Mouse (Mus musculus) intestine, postnatal 0 days (tissue): ENCODE measurements around the gene Limk2. TPM values are rescaled to one million over a fixed set of nuclear protein-coding genes. Genes with fewer than 3 reads are reported as not detected.
A peak's percentile ranks its signal among the peaks of the same experiment; 100 is the strongest.

Experiments
- ATAC-seq: fragments of 200-750 bp; cut with Nextera tagmentation; 2 replicates; pipeline ENCODE4 v1.8.0; 2017; ENCODE audit warnings: mild to moderate bottlenecking, moderate TSS enrichment, moderate library complexity
- H3K27ac ChIP-seq: fragments of 300-500 bp; sonication (generic); 2 replicates; pipeline ENCODE4 v1.5.1; 2014; ENCODE audit warnings: mild to moderate bottlenecking, low read depth, low read length, moderate library complexity
- H3K27me3 ChIP-seq: fragments of 300-500 bp; sonication (generic); replicated peaks from 2 replicates; pipeline ENCODE4 v1.6.1; 2014; ENCODE audit warnings: low read length, mixed read lengths; ENCODE audit not compliant: control insufficient read depth, insufficient read depth
- H3K36me3 ChIP-seq: fragments of 300-500 bp; sonication (generic); 2 replicates; pipeline ENCODE4 v1.6.1; 2014; ENCODE audit warnings: mild to moderate bottlenecking, moderate library complexity; ENCODE audit not compliant: control insufficient read depth, insufficient read depth
- H3K4me1 ChIP-seq: fragments of 300-500 bp; sonication (generic); replicated peaks from 2 replicates; pipeline ENCODE4 v1.6.1; 2014; ENCODE audit warnings: antibody characterized with exemption, low read length, mixed read lengths; ENCODE audit not compliant: control insufficient read depth, insufficient read depth
- H3K4me2 ChIP-seq: fragments of 300-500 bp; sonication (generic); replicated peaks from 2 replicates; pipeline ENCODE4 v1.6.1; 2014; ENCODE audit warnings: low read depth, mild to moderate bottlenecking, moderate library complexity
- H3K4me3 ChIP-seq: fragments of 300-500 bp; sonication (generic); 2 replicates; pipeline ENCODE4 v1.5.1; 2014; ENCODE audit warnings: low read depth, low read length
- H3K9ac ChIP-seq: fragments of 300-500 bp; sonication (generic); 2 replicates; pipeline ENCODE4 v1.6.1; 2014; ENCODE audit warnings: mild to moderate bottlenecking, low read depth, low read length
- H3K9me3 ChIP-seq: fragments of 300-500 bp; sonication (generic); 2 replicates; pipeline ENCODE4 v1.6.1; 2016; ENCODE audit warnings: mixed run types; ENCODE audit not compliant: control insufficient read depth
- CTCF ChIP-seq: sonication (generic); IDR thresholded peaks from 2 replicates; pipeline ENCODE4 v1.5.1; 2016; ENCODE audit warnings: low read depth, mild to moderate bottlenecking, control low read depth, antibody characterized with exemption, moderate library complexity
- WGBS: fragments of 180-500 bp; shearing (Covaris S2); extraction: QIAGEN DNeasy Blood & Tissue Kit; methylation state at CpG from one replicate; pipeline ENCODE4 v1.1.7; 2014; 5-methylcytosine and 5-hydroxymethylcytosine counted together
- polyA plus RNA-seq: library from polyadenylated mRNA; unstranded; fragments of >200 nt; fragmentation: Nextera tagmentation; extraction: Ambion mirVana; gene quantifications from 2 replicates; pipeline ENCODE4 v1.2.1, GENCODE M21; 2015

Limk2 gene
- 68.4 and 82.1 TPM in 2 replicates for polyA plus RNA-seq

GRCm38 (mm10) chr11:3408997-3409732, at the start of gene Limk2:
Gene Limk2 (minus strand): TSS chr11:3409189.
- WGBS: 3% methylated on average over 41 of the region's 45 CpGs
- TF ChIP-seq CTCF: peak; percentile 96
- peak within 1 kb of the TSS; percentile 87 for H3K4me2 ChIP-seq

GRCm38 (mm10) chr11:3458428-3459104, 49.6 kb upstream of the Limk2 start:
- H3K9me3 ChIP-seq: no peaks in the 10 kb centered on the region
- H3K4me3 ChIP-seq: no peak overlapping the region
- no peak overlapping the region for H3K9ac ChIP-seq
- peak overlapping the region; percentile 52 for H3K4me2 ChIP-seq
- TF ChIP-seq CTCF: no peak
- peaks cover 5% of the 10 kb centered on the region; the same call in 1 of the 2 replicates for H3K4me1 ChIP-seq
- H3K36me3 ChIP-seq: peaks cover 5% of the 10 kb centered on the region; the same call in 1 of the 2 replicates
- WGBS: 35% methylated on average over 10 of the region's 13 CpGs
- no peaks in the 10 kb centered on the region for H3K27me3 ChIP-seq
- ATAC-seq: peak; percentile 90
- peak overlapping the region; percentile 85 for H3K27ac ChIP-seq

More at GRCm38 (mm10) chr11:3408997-3409732, at the start of gene Limk2:
- Histone ChIP-seq H3K4me3 (peak within 1 kb of the TSS; percentile 80), H3K27ac (peak within 1 kb of the TSS; percentile 74), H3K4me1 (no peaks in the 10 kb centered on the region), H3K9ac (peak within 1 kb of the TSS; percentile 69), H3K36me3 (peaks cover 6% of the 10 kb centered on the region; the same call in 1 of the 2 replicates), H3K9me3 (no peaks in the 10 kb centered on the region), H3K27me3 (no peaks in the 10 kb centered on the region)
- ATAC-seq: peak; percentile 96

GRCm38 (mm10) chr11:3456354-3456753, 47.4 kb upstream of the Limk2 start:
- Histone ChIP-seq H3K9me3 (no peaks in the 10 kb centered on the region), H3K27ac (no peak overlapping the region), H3K4me1 (peaks cover 5% of the 10 kb centered on the region; the same call in 1 of the 2 replicates), H3K4me2 (no peak overlapping the region), H3K36me3 (peaks cover 5% of the 10 kb centered on the region; the same call in 1 of the 2 replicates), H3K4me3 (no peak overlapping the region), H3K27me3 (no peaks in the 10 kb centered on the region), H3K9ac (no peak overlapping the region)
- 29% methylated on average over 1 of the region's 1 CpGs for WGBS
- ATAC-seq: no peak
- peak; percentile 91 for TF ChIP-seq CTCF

GRCm38 (mm10) chr11:3454506-3454905, 45.5 kb upstream of the Limk2 start:
- H3K4me3 ChIP-seq: no peak overlapping the region
- no peak overlapping the region for H3K27ac ChIP-seq
- H3K9ac ChIP-seq: no peak overlapping the region
- H3K36me3 ChIP-seq: peaks cover 5% of the 10 kb centered on the region; the same call in 1 of the 2 replicates
- peaks cover 8% of the 10 kb centered on the region; the same call in 1 of the 2 replicates for H3K4me1 ChIP-seq
- ATAC-seq: no peak
- H3K27me3 ChIP-seq: no peaks in the 10 kb centered on the region
- H3K9me3 ChIP-seq: no peaks in the 10 kb centered on the region
- WGBS: 96% methylated on average over 3 of the region's 3 CpGs
- no peak overlapping the region for H3K4me2 ChIP-seq
- TF ChIP-seq CTCF: no peak

- Histone ChIP-seq H3K27me3 (no peaks in the 10 kb centered on the region), H3K4me1 (peaks cover 8% of the 10 kb centered on the region; the same call in 1 of the 2 replicates), H3K36me3 (peaks cover 8% of the 10 kb centered on the region; the same call in 1 of the 2 replicates), H3K4me2 (peak overlapping the region; percentile 96), H3K4me3 (no peak overlapping the region; the same call in 1 of the 2 replicates), H3K9me3 (no peaks in the 10 kb centered on the region), H3K9ac (no peak overlapping the region), H3K27ac (no peak overlapping the region)
- TF ChIP-seq CTCF: peak; percentile 65
- ATAC-seq: no peak
- 47% methylated on average over 6 of the region's 6 CpGs for WGBS
These were observed 44.5 kb upstream of the Limk2 start for GRCm38 (mm10) chr11:3453467-3453866.

- peak overlapping the region; percentile 96 for H3K4me2 ChIP-seq
- peak; percentile 3; the same call in 1 of the 2 replicates for ATAC-seq
- peak overlapping the region; percentile 85 for H3K9ac ChIP-seq
- peak overlapping the region; percentile 94 for H3K4me3 ChIP-seq
- under 1% methylated on average over 9 of the region's 9 CpGs for WGBS
- no peaks in the 10 kb centered on the region for H3K9me3 ChIP-seq
- peaks cover 4% of the 10 kb centered on the region; the same call in 1 of the 2 replicates for H3K4me1 ChIP-seq
- no peak for TF ChIP-seq CTCF
- peaks cover 10% of the 10 kb centered on the region; the same call in 1 of the 2 replicates for H3K36me3 ChIP-seq
- H3K27me3 ChIP-seq: no peaks in the 10 kb centered on the region
- peak overlapping the region; percentile 97 for H3K27ac ChIP-seq
These were observed 43.8 kb upstream of the Limk2 start for GRCm38 (mm10) chr11:3452769-3453168.
